Mouse (Mus musculus) heart, embryonic 14.5 days (tissue): ENCODE results near the gene Adprhl1. TPM values are rescaled to one million over a fixed set of nuclear protein-coding genes. Genes with fewer than 3 reads are reported as not detected.

Source experiments
- ATAC-seq: fragments of 200-750 bp; cut with Nextera tagmentation; 2 replicates; pipeline ENCODE4 v1.8.0; 2017; ENCODE audit warnings: low read depth, moderate TSS enrichment; ENCODE audit not compliant: insufficient number of reproducible peaks, insufficient read depth, low FRiP score
- H3K27ac ChIP-seq, 2 experiments: fragments of 200-500 bp in 1 of 2; fragments of 300-500 bp in 1 of 2; sonication (generic) in 1 of 2; replicated peaks in 1 of 2; 2 replicates each; pipeline ENCODE4 v1.5.1; 2012 to 2014; ENCODE audit warnings: low read depth in 2 of 2, low read length in 2 of 2, control low read depth in 1 of 2, mild to moderate bottlenecking in 1 of 2, mixed read lengths in 1 of 2; ENCODE audit not compliant: control insufficient read depth in 1 of 2, insufficient read depth in 1 of 2
- H3K27me3 ChIP-seq: fragments of 300-500 bp; sonication (generic); 2 replicates; pipeline ENCODE4 v1.6.1; 2014; ENCODE audit warnings: mild to moderate bottlenecking, low read length, control low read depth; ENCODE audit not compliant: control insufficient read depth, insufficient read depth
- H3K36me3 ChIP-seq: fragments of 300-500 bp; sonication (generic); 2 replicates; pipeline ENCODE4 v1.6.1; 2014; ENCODE audit warnings: mild to moderate bottlenecking, control low read depth, low read length, mixed read lengths; ENCODE audit not compliant: control insufficient read depth, insufficient read depth
- H3K4me1 ChIP-seq, 2 experiments: fragments of 200-500 bp in 1 of 2; fragments of 300-500 bp in 1 of 2; sonication (generic) in 1 of 2; 2 replicates each; pipeline ENCODE4 v1.6.1; 2012 to 2014; ENCODE audit warnings: low read length in 2 of 2, control low read depth in 1 of 2, mixed read lengths in 1 of 2; ENCODE audit not compliant: control insufficient read depth in 2 of 2, insufficient read depth in 2 of 2
- H3K4me2 ChIP-seq: fragments of 300-500 bp; sonication (generic); 2 replicates; pipeline ENCODE4 v1.6.1; 2014; ENCODE audit warnings: mild to moderate bottlenecking, low read length
- H3K4me3 ChIP-seq, 2 experiments: fragments of 200-500 bp in 1 of 2; fragments of 300-500 bp in 1 of 2; sonication (generic) in 1 of 2; 2 replicates each; pipeline ENCODE4 v1.5.1; 2012 to 2014; ENCODE audit warnings: low read length in 2 of 2, mild to moderate bottlenecking in 2 of 2, control low read depth in 1 of 2, low read depth in 1 of 2, moderate library complexity in 1 of 2; ENCODE audit not compliant: control insufficient read depth in 1 of 2, insufficient read depth in 1 of 2
- H3K9ac ChIP-seq: fragments of 300-500 bp; sonication (generic); 2 replicates; pipeline ENCODE4 v1.6.1; 2014; ENCODE audit warnings: mild to moderate bottlenecking, low read length
- H3K9me3 ChIP-seq: fragments of 300-500 bp; sonication (generic); 2 replicates; pipeline ENCODE4 v1.6.1; 2016; ENCODE audit warnings: low read length, control low read depth; ENCODE audit not compliant: control insufficient read depth
- WGBS: fragments of 180-500 bp; shearing (Covaris S2); extraction: QIAGEN DNeasy Blood & Tissue Kit; methylation state at CpG from one replicate; pipeline ENCODE4 v1.1.7; 2014; 5-methylcytosine and 5-hydroxymethylcytosine counted together
- polyA plus RNA-seq: library from polyadenylated mRNA; unstranded; fragments of >200 nt; fragmentation: Nextera tagmentation; extraction: Ambion mirVana; gene quantifications from 2 replicates; pipeline ENCODE4 v1.2.1, GENCODE M21; 2014

Adprhl1 gene
- polyA plus RNA-seq, 1 experiment from 2014 or later: 239 TPM

DNA sequence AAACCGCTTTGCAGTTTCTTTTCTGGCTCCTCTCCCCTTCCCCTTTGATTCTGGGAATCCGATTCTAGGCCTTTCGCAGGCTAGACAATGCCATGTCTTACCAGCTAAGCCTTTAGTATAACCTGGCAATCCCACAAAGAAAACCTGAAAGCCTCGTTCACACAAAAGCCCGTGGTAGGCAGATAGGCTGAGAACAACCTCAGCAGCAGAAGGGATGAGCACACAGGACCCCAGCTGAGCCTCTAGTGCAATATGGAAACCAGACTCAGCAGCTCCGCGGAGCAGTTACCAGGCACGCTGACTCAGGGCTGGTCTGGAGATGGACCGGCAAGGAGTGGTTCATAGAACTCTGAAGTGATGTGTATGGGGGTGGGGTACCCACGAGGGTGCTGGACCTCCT lies 59.1 kb downstream of the Adprhl1 start:
- WGBS: 55% methylated on average over 10 of the region's 10 CpGs
- Histone ChIP-seq H3K27me3 (peaks cover 6% of the 10 kb centered on the region), H3K9me3 (no peaks in the 10 kb centered on the region), H3K9ac (no peak overlapping the region), H3K27ac (no peak overlapping the region), H3K4me1 (peaks cover 0 to 2% of the 10 kb centered on the region in 2 experiments; a peak in 1 of 4 replicates), H3K4me3 (no peak overlapping the region), H3K4me2 (no peak overlapping the region), H3K36me3 (no peaks in the 10 kb centered on the region)
- ATAC-seq: no peak

DNA sequence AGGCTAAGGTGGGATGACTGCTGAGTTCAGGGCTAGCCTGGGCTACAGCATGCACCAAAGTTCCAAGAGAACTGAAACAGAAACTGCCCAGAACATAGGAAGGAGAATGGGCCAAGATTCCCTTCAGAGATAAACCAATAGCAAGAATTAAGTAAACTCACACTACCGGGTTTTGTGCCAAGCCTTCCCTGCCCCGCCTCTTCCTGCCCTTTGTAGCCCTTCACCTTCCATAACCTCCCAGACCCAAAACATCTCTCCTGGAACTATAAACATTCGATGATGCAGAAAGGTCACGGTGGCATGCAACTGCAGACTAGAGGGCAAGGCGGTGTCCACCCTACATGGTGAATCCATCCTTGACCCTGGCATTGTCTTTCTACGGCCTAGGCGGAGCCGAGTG lies 63.7 kb downstream of the Adprhl1 start:
- Histone ChIP-seq H3K4me1 (no peaks in the 10 kb centered on the region), H3K9ac (no peak overlapping the region), H3K27me3 (no peaks in the 10 kb centered on the region), H3K27ac (no peak overlapping the region), H3K4me2 (no peak overlapping the region), H3K9me3 (no peaks in the 10 kb centered on the region), H3K4me3 (no peak overlapping the region), H3K36me3 (peaks cover 10% of the 10 kb centered on the region; the same call in 1 of the 2 replicates)
- 93% methylated on average over 8 of the region's 8 CpGs for WGBS
- no peak for ATAC-seq

DNA sequence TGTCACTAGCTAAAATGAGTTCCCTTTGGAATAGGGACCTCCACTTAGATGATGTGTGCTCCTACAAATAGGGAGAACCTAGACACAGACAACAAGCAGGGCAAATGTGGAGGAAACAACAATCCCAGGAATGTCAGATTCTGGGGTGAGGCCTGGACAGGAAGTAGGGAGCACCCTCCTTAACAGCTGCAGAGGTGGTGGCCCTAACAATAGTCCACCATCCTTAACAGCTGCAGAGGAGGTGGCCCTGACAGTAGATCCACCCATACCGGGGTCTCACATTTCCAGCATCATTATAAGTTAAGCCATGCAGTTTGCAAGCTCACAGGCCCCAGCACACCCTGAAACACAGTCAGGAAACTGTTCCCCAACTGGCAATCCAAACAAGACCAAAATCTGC lies 65.1 kb downstream of the Adprhl1 start:
- Histone ChIP-seq H3K4me2 (no peak overlapping the region), H3K27me3 (no peaks in the 10 kb centered on the region), H3K4me3 (no peak overlapping the region), H3K4me1 (no peaks in the 10 kb centered on the region), H3K9me3 (no peaks in the 10 kb centered on the region), H3K36me3 (peaks cover 19% of the 10 kb centered on the region; the same call in 1 of the 2 replicates), H3K9ac (no peak overlapping the region), H3K27ac (no peak overlapping the region)
- 71% methylated on average over 1 of the region's 1 CpGs for WGBS
- no peak for ATAC-seq

DNA sequence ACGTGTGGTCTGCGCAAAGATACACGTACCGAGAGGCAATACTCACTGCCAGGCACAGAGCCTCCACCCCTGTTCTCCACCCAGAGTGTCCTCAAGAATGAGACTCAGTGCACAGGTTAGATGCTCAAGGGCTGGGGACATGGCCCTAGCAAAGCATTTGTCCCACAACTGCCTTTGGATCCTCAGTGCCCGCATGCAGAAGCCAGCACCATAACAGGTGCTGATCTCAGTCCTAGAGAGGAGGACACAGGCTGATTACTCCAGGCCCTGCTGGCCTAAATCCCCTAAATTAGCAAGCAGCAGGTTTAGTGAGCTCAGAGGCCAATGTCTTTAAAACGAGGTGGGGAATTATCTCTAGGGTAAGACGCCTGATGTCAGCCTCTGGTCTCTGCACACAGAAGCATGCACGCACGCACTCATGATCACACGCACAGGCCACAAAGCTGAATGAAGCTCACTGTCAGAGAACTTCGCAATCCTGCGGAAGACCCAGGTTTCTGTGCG lies 65.9 kb downstream of the Adprhl1 start:
- Histone ChIP-seq H3K36me3 (peaks cover 19% of the 10 kb centered on the region; the same call in 1 of the 2 replicates), H3K4me3 (no peak overlapping the region), H3K4me2 (no peak overlapping the region), H3K4me1 (no peaks in the 10 kb centered on the region), H3K9ac (no peak overlapping the region), H3K9me3 (no peaks in the 10 kb centered on the region), H3K27ac (no peak overlapping the region), H3K27me3 (no peaks in the 10 kb centered on the region)
- no peak for ATAC-seq
- 88% methylated on average over 13 of the region's 13 CpGs for WGBS

DNA sequence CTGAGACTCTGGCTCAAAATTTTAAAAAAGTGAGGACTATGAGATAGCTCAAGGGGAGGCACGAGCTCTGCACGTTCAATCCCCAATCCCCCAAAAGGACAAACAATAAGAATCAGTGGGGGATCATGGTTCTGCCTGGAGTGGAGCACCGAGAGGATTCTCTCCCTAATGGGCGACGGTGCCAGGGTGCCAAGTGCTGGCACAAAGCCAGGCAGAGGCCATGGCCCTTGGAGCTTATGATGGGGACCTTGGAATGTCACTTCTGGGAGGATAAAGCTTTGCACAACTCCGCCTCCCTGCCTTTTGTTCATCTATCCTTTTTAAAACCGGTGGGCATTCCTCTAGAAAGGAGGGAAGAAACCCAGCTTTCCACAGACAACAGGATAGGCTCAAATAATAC lies 66.3 kb downstream of the Adprhl1 start:
- Histone ChIP-seq H3K36me3 (peaks cover 19% of the 10 kb centered on the region; the same call in 1 of the 2 replicates), H3K9me3 (no peaks in the 10 kb centered on the region), H3K27me3 (no peaks in the 10 kb centered on the region), H3K27ac (no peak overlapping the region), H3K9ac (no peak overlapping the region), H3K4me3 (no peak overlapping the region), H3K4me2 (no peak overlapping the region), H3K4me1 (no peaks in the 10 kb centered on the region)
- WGBS: 71% methylated on average over 7 of the region's 7 CpGs
- ATAC-seq: no peak

DNA sequence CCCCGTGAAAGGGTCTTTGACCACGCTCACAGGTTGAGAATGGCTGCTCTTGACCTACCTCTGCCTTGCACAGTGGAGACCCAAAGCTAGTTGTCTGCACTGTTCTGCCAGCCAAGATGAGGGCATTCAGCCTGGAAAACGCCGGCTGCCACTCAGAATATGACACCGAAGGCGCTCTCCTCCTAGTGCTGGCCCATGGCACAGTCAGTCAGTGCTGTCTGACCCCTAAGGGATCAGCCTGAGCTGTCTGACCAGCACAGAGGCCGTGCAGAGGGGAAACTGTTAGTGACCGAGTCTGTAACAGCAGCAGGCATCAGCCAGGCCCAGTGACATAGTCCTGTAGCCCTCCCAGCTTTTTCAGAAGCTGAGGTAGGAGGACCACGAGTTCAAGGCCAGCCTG lies 66.7 kb downstream of the Adprhl1 start:
- peaks cover 19% of the 10 kb centered on the region; the same call in 1 of the 2 replicates for H3K36me3 ChIP-seq
- no peak overlapping the region for H3K27ac ChIP-seq
- no peaks in the 10 kb centered on the region for H3K27me3 ChIP-seq
- 71% methylated on average over 9 of the region's 9 CpGs for WGBS
- H3K9me3 ChIP-seq: no peaks in the 10 kb centered on the region
- H3K4me2 ChIP-seq: no peak overlapping the region
- H3K9ac ChIP-seq: no peak overlapping the region
- no peak for ATAC-seq
- H3K4me1 ChIP-seq: no peaks in the 10 kb centered on the region; a peak in 1 of 4 replicates
- no peak overlapping the region for H3K4me3 ChIP-seq

DNA sequence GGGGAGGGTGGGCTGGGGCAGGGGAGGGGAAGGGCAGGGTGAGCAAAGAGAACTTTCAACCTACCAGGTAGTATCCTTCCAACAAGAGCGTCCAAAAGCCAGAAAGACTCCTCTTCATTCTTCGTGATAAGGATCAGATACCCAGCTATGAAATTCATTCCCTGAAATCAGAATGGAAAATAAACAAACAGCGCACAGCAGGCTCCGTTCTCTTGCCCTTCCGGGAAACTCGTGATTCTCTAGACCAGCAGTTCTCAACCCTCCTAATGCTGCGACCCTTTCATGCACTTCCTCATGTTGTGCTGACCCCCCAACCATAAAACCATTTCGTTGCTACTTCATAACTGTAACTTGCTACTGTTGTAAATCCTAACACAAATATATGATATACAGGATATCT lies 67.1 kb downstream of the Adprhl1 start:
- H3K4me1 ChIP-seq: peaks cover 0 to 3% of the 10 kb centered on the region in 2 experiments; a peak in 1 of 4 replicates
- H3K4me3 ChIP-seq: no peak overlapping the region
- ATAC-seq: no peak
- H3K9ac ChIP-seq: no peak overlapping the region
- no peak overlapping the region for H3K27ac ChIP-seq
- no peaks in the 10 kb centered on the region for H3K27me3 ChIP-seq
- H3K9me3 ChIP-seq: no peaks in the 10 kb centered on the region
- peaks cover 19% of the 10 kb centered on the region; the same call in 1 of the 2 replicates for H3K36me3 ChIP-seq
- 81% methylated on average over 8 of the region's 8 CpGs for WGBS
- H3K4me2 ChIP-seq: no peak overlapping the region

DNA sequence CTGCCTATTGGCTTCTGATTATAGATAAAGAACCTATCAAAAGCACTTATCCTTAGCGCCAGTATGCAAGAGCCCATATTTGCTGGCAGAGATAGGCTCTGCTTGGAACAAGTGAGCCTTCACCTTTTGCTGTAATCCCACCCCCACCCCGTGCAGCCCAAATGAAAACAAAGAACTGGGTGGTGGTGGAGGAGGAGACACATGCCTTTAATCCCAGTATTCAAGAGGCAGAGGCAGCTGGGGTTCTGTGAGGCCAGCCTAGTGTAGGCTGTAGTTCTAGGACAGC lies 72.3 kb downstream of the Adprhl1 start:
- Histone ChIP-seq H3K36me3 (peaks cover 35% of the 10 kb centered on the region), H3K27me3 (no peaks in the 10 kb centered on the region), H3K9me3 (no peaks in the 10 kb centered on the region), H3K27ac (peak overlapping the region; percentile 67 to 82), H3K4me2 (peak overlapping the region; percentile 3; the same call in 1 of the 2 replicates), H3K4me3 (no peak overlapping the region), H3K4me1 (peaks cover 21 to 24% of the 10 kb centered on the region in 2 experiments), H3K9ac (peak overlapping the region; percentile 1; the same call in 1 of the 2 replicates)
- 15% methylated on average over 2 of the region's 2 CpGs for WGBS
- no peak for ATAC-seq
